Mouse (Mus musculus): ENCODE data around the gene Wnk3. TPM values are rescaled to one million over a fixed set of nuclear protein-coding genes. Genes with fewer than 3 reads are reported as not detected.

Gene Wnk3
- polyA plus RNA-seq, 1 experiment from 2014 or later, result 0.39 TPM

DNA sequence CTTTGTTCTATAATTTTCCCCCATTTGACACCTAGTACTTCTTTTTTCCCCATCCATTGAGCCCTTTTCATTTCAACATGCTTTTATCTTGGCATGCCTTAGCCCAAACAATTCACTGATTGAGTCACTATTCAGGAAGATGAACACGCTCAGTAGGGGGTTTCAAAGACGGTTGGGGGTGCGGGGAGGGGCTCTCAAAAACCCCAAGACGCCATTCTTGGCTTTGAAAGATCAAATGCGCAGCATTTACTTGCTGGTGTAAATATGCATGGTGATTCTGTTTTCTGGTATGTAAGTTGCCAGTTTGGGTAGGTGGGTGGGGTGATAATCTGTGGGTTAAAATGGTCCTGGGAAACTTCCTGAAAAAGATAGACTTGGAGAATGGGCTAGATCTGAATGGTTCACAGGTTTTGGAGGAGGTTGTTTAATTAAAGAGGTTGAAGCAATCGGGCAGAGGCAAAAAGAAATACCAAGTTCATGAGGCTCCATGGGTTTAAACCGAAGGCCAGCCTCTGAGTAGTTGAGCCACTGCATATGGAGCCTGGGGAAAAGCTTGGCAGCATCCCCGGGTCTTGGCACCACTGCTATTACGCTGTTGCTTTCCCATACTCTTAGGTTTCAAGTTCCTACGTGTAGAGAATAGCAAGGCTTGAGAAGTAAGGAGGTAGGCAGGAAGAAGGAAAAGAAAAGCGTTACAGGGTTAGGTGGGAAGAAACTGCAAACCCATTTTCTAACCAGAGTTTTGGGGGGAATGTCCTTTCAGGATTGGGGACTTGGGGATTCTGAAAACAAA is 147.7 kb downstream of the Wnk3 start:
- no peaks in the 10 kb centered on the region for H3K36me3 ChIP-seq (ENCODE audit: control insufficient read depth, insufficient read depth, low read length)
- DNase-seq (ENCODE audit: low spot score) (no peak), ATAC-seq (ENCODE audit: low FRiP score, low TSS enrichment) (no peak)
- H3K4me3 ChIP-seq (ENCODE audit: low read depth, low read length), result peak overlapping the region; percentile 61; the same call in 1 of the 2 replicates
- H3K9ac ChIP-seq (ENCODE audit: low read length), result no peak overlapping the region
- H3K27me3 ChIP-seq (ENCODE audit: control insufficient read depth, insufficient read depth, low read length), result no peaks in the 10 kb centered on the region
- H3K9me3 ChIP-seq (ENCODE audit: control insufficient read depth, low read length), result no peaks in the 10 kb centered on the region
- H3K27ac ChIP-seq (replicated peaks), result no peak overlapping the region
- peak overlapping the region; percentile 76 for H3K4me2 ChIP-seq (replicated peaks; ENCODE audit: low read depth)
- 24% methylated on average over 11 of the region's 11 CpGs for WGBS
- H3K4me1 ChIP-seq (replicated peaks; ENCODE audit: control insufficient read depth, insufficient read depth), result no peaks in the 10 kb centered on the region
- TF ChIP-seq EP300 (optimal IDR thresholded peaks at IDR 0.05), result no peak

GRCm38 (mm10) chrX:151347278-151347677 is 149.4 kb downstream of the Wnk3 start:
- no peak overlapping the region for H3K4me2 ChIP-seq (replicated peaks; ENCODE audit: low read depth)
- no peak overlapping the region for H3K4me3 ChIP-seq (ENCODE audit: low read depth, low read length)
- no peak for ATAC-seq (ENCODE audit: low FRiP score, low TSS enrichment)
- no peaks in the 10 kb centered on the region for H3K27me3 ChIP-seq (ENCODE audit: control insufficient read depth, insufficient read depth, low read length)
- H3K4me1 ChIP-seq (replicated peaks; ENCODE audit: control insufficient read depth, insufficient read depth), result no peaks in the 10 kb centered on the region
- no peak overlapping the region for H3K9ac ChIP-seq (ENCODE audit: low read length)
- no peaks in the 10 kb centered on the region for H3K36me3 ChIP-seq (ENCODE audit: control insufficient read depth, insufficient read depth, low read length)
- no peak overlapping the region for H3K27ac ChIP-seq (replicated peaks)
- TF ChIP-seq EP300 (optimal IDR thresholded peaks at IDR 0.05) (no peak), CTCF (IDR thresholded peaks at IDR 0.05; ENCODE audit: low read depth) (no peak)
- H3K9me3 ChIP-seq (ENCODE audit: control insufficient read depth, low read length), result no peaks in the 10 kb centered on the region
- DNase-seq (ENCODE audit: low spot score), result no peak

- Histone ChIP-seq H3K27me3 (ENCODE audit: control insufficient read depth, insufficient read depth, low read length) (no peaks in the 10 kb centered on the region), H3K4me2 (replicated peaks; ENCODE audit: low read depth) (no peak overlapping the region), H3K4me3 (ENCODE audit: low read depth, low read length) (no peak overlapping the region), H3K36me3 (ENCODE audit: control insufficient read depth, insufficient read depth, low read length) (no peaks in the 10 kb centered on the region), H3K9ac (ENCODE audit: low read length) (no peak overlapping the region), H3K9me3 (ENCODE audit: control insufficient read depth, low read length) (no peaks in the 10 kb centered on the region), H3K27ac (replicated peaks) (no peak overlapping the region), H3K4me1 (replicated peaks; ENCODE audit: control insufficient read depth, insufficient read depth) (no peaks in the 10 kb centered on the region)
- ATAC-seq (ENCODE audit: low FRiP score, low TSS enrichment) (no peak), DNase-seq (ENCODE audit: low spot score) (no peak)
- WGBS, result 61% methylated on average over 5 of the region's 5 CpGs
- TF ChIP-seq CTCF (IDR thresholded peaks at IDR 0.05; ENCODE audit: low read depth), result no peak
- no peak for TF ChIP-seq EP300 (optimal IDR thresholded peaks at IDR 0.05)
Measured at GRCm38 (mm10) chrX:151349322-151349721, 151.4 kb downstream of the Wnk3 start.

Other genes with a start within 250 kb of the Wnk3 start
- gene Gnl3l, start 180.8 kb upstream of the Wnk3 start, polyA plus RNA-seq (2015; fragmentation: Nextera tagmentation; extraction: Ambion mirVana), result 13.0 and 15.2 TPM in 2 replicates
- gene Fgd1, start 151.9 kb upstream of the Wnk3 start, polyA plus RNA-seq (2015; fragmentation: Nextera tagmentation; extraction: Ambion mirVana), result 2.8 and 3.1 TPM in 2 replicates
- 16.3 and 16.9 TPM in 2 replicates for gene Tsr2, start 101.5 kb upstream of the Wnk3 start, polyA plus RNA-seq (2015; fragmentation: Nextera tagmentation; extraction: Ambion mirVana)
- gene Fam120c, start 146.1 kb downstream of the Wnk3 start, polyA plus RNA-seq (2015; fragmentation: Nextera tagmentation; extraction: Ambion mirVana), result 1.3 and 1.6 TPM in 2 replicates

Data from stomach, postnatal 0 days (tissue).